Mouse (Mus musculus) myocyte (in vitro differentiated cells): ENCODE results near the gene Ube2o. TPM values are rescaled to one million over a fixed set of nuclear protein-coding genes. Genes with fewer than 3 reads are reported as not detected.
A peak's percentile ranks its signal among the peaks of the same experiment; 100 is the strongest.

Source experiments
- H3K27me3 ChIP-seq: one replicate; pipeline ENCODE4 v1.6.1; 2011; ENCODE audit not compliant: control insufficient read depth, insufficient read depth, insufficient read length
- H3K36me3 ChIP-seq: one replicate; pipeline ENCODE4 v1.6.1; 2011; ENCODE audit not compliant: control insufficient read depth, insufficient read depth
- H3K4me2 ChIP-seq: one replicate; pipeline ENCODE4 v1.6.1; 2011; ENCODE audit warnings: low read depth, control low read depth
- H3K4me3 ChIP-seq: one replicate; pipeline ENCODE4 v1.5.1; 2011; ENCODE audit warnings: mild to moderate bottlenecking, control low read depth, moderate library complexity
- H3K79me2 ChIP-seq: one replicate; pipeline ENCODE4 v1.6.1; 2011; ENCODE audit not compliant: control insufficient read depth, insufficient read depth
- H3ac ChIP-seq: one replicate; pipeline ENCODE4 v1.6.1; 2011; ENCODE audit not compliant: control insufficient read depth, insufficient read length
- CEBPB ChIP-seq: IDR thresholded peaks from 2 replicates; pipeline ENCODE4 v1.6.1; 2011; ENCODE audit warnings: mild to moderate bottlenecking, moderate library complexity; ENCODE audit not compliant: poor library complexity, insufficient read depth, severe bottlenecking
- E2F4 ChIP-seq: IDR thresholded peaks from one replicate; pipeline ENCODE4 v1.6.1; 2011; ENCODE audit warnings: mild to moderate bottlenecking, control low read depth, moderate library complexity; ENCODE audit not compliant: insufficient read depth
- MAX ChIP-seq: IDR thresholded peaks from one replicate; pipeline ENCODE4 v1.6.1; 2011; ENCODE audit warnings: low read depth, mild to moderate bottlenecking, control low read depth
- MYOD1 ChIP-seq, 3 experiments: IDR thresholded peaks; one replicate each; pipeline ENCODE4 v1.6.1; 2011; ENCODE audit warnings: control low read depth in 2 of 3, low read depth in 2 of 3, mild to moderate bottlenecking in 2 of 3, moderate library complexity in 1 of 3; ENCODE audit not compliant: insufficient read length in 2 of 3, control insufficient read depth in 1 of 3
- MYOG ChIP-seq, 3 experiments: IDR thresholded peaks; one replicate each; pipeline ENCODE4 v1.6.1; 2011; ENCODE audit warnings: control low read depth in 2 of 3, low read depth in 2 of 3, mild to moderate bottlenecking in 2 of 3; ENCODE audit not compliant: insufficient read length in 2 of 3, control insufficient read depth in 1 of 3, insufficient read depth in 1 of 3
- POLR2A ChIP-seq: IDR thresholded peaks from one replicate; pipeline ENCODE4 v1.6.1; 2011; ENCODE audit warnings: low read depth, mild to moderate bottlenecking, control low read depth, moderate library complexity; ENCODE audit not compliant: insufficient read length
- POLR2AphosphoS2 ChIP-seq: IDR thresholded peaks from one replicate; pipeline ENCODE4 v1.6.1; 2011; ENCODE audit warnings: low read depth, control low read depth; ENCODE audit not compliant: insufficient read length
- REST ChIP-seq: IDR thresholded peaks from one replicate; pipeline ENCODE4 v1.6.1; 2011; ENCODE audit warnings: mild to moderate bottlenecking, control low read depth, moderate library complexity; ENCODE audit not compliant: insufficient read depth, insufficient read length
- SRF ChIP-seq: IDR thresholded peaks from one replicate; pipeline ENCODE4 v1.6.1; 2011; ENCODE audit warnings: low read depth; ENCODE audit not compliant: control insufficient read depth, insufficient read length
- TCF12 ChIP-seq: IDR thresholded peaks from one replicate; pipeline ENCODE4 v1.6.1; 2011; ENCODE audit warnings: mild to moderate bottlenecking, control low read depth; ENCODE audit not compliant: poor library complexity, insufficient read depth, severe bottlenecking
- TCF3 ChIP-seq: IDR thresholded peaks from one replicate; pipeline ENCODE4 v1.6.1; 2011; ENCODE audit warnings: low read depth, control low read depth; ENCODE audit not compliant: insufficient read length
- USF1 ChIP-seq: IDR thresholded peaks from one replicate; pipeline ENCODE4 v1.6.1; 2011; ENCODE audit warnings: low read depth, mild to moderate bottlenecking, control low read depth, moderate library complexity
- polyA plus RNA-seq: library from polyadenylated mRNA; unstranded; fragments of >200 nt; fragmentation: generic; extraction: Trizol; gene quantifications from one replicate; pipeline ENCODE4 v1.2.1, GENCODE M21; 2012; ENCODE audit warnings: missing spikeins

Ube2o gene
- polyA plus RNA-seq, 1 experiment: 27.1 TPM

DNA sequence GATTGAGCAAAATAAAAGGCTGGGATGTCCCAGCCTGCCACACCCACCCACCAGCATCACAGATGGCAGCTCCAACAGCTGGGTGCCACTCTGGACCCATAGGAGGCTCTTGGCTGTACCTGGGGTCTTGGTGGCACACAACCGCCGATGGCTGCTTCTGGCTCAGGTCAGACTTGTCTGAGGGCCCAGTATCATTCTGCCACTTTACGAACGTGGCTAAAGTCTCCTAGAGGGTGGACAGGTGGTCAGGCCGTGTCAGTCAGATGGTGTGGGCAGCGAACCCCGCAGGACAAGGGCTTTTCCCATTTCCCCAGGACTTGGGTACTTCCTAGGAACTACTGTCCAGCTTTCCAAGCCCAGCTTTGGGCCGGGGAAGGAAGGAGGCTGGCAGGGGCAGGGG is 19.9 kb upstream of the Ube2o start:
- Histone ChIP-seq H3K36me3 (peaks cover 7% of the 10 kb centered on the region), H3K27me3 (no peaks in the 10 kb centered on the region), H3K79me2 (no peaks in the 10 kb centered on the region), H3K4me2 (no peak overlapping the region), H3K4me3 (no peak overlapping the region), H3ac (no peak overlapping the region)
- TF ChIP-seq REST: no peak
- no peak for TF ChIP-seq USF1
- no peak for TF ChIP-seq TCF12
- TF ChIP-seq POLR2AphosphoS2: no peak
- no peak for TF ChIP-seq TCF3
- no peak for TF ChIP-seq CEBPB
- no peak for TF ChIP-seq MYOD1 (IDR thresholded peaks at IDR 0.05; ENCODE audit: control insufficient read depth in 1 of 3, insufficient read length in 2 of 3, low read depth in 2 of 3)
- no peak for TF ChIP-seq SRF
- no peak for TF ChIP-seq POLR2A
- no peak for TF ChIP-seq E2F4
- TF ChIP-seq MAX: no peak
- TF ChIP-seq MYOG (IDR thresholded peaks at IDR 0.05; ENCODE audit: control insufficient read depth in 1 of 3, insufficient read depth in 1 of 3, insufficient read length in 2 of 3, low read depth in 2 of 3): no peak

DNA sequence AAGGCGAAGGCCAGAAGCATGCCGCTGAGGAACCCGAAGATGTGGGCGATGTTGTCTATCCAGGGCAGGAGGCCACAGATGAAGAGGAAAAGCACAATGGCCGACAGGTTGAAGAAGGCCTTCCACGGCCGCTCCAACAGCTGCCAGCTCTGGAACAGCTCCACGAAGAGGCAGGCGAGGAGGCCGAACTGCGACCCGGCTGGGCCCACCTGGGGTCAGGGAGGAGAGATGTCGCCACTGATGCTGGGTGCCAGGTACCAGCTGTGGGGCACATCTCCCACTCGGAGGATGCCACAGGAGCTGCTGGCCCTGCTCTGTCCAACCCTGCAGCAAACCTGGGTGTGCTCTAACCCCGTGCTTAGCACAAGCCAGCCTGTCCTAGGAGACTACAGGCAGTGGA is 18.0 kb upstream of the Ube2o start:
- H3K79me2 ChIP-seq: no peaks in the 10 kb centered on the region
- no peak overlapping the region for H3ac ChIP-seq
- H3K4me2 ChIP-seq: no peak overlapping the region
- H3K4me3 ChIP-seq: no peak overlapping the region
- TF ChIP-seq MYOG (IDR thresholded peaks at IDR 0.05; ENCODE audit: control insufficient read depth in 1 of 3, insufficient read depth in 1 of 3, insufficient read length in 2 of 3, low read depth in 2 of 3) (no peak), MAX (no peak)
- H3K36me3 ChIP-seq: peaks cover 5% of the 10 kb centered on the region
- H3K27me3 ChIP-seq: no peaks in the 10 kb centered on the region

DNA sequence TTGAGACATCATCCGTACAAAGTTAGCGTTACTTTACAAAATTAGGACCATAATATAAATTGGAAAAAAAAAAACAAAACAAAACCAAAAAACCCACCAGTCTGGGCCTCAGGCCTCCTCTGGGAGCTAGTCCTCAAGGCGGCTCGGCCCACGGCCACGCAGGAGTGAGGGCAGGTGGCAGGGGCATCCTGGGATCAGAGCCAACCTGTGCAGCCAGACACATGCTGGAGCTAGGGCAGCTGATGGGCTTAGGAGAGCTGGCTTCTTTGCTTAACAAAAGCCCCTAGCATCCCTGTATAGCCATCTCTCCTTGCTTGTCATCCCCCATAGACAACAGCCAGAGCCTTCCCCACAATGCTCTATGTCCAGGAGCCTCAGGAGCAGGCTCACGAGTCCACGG is 16.9 kb upstream of the Ube2o start:
- no peak overlapping the region for H3K4me3 ChIP-seq
- TF ChIP-seq POLR2A (no peak), SRF (no peak), USF1 (no peak), TCF12 (no peak), MYOG (IDR thresholded peaks at IDR 0.05; ENCODE audit: control insufficient read depth in 1 of 3, insufficient read depth in 1 of 3, insufficient read length in 2 of 3, low read depth in 2 of 3) (no peak), POLR2AphosphoS2 (no peak), E2F4 (no peak), MYOD1 (IDR thresholded peaks at IDR 0.05; ENCODE audit: control insufficient read depth in 1 of 3, insufficient read length in 2 of 3, low read depth in 2 of 3) (no peak), REST (no peak), TCF3 (no peak), MAX (no peak), CEBPB (no peak)
- H3ac ChIP-seq: no peak overlapping the region
- H3K36me3 ChIP-seq: peaks cover 1% of the 10 kb centered on the region
- no peaks in the 10 kb centered on the region for H3K79me2 ChIP-seq
- no peaks in the 10 kb centered on the region for H3K27me3 ChIP-seq
- no peak overlapping the region for H3K4me2 ChIP-seq

DNA sequence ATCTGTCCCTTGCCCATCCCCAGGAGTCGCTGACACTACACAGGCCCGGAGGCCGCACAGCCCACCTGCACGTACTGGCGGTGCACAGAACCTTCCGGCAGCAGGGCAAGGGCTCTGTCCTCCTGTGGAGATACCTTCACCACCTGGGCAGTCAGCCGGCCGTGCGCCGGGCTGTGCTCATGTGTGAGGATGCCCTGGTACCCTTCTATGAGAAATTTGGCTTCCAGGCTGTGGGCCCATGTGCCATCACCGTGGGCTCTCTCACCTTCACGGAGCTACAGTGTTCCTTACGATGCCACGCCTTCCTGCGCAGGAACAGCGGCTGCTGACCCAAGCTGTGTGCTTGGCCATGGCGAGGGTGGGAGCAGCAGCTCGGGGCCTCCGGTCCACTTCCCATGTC is 15.5 kb upstream of the Ube2o start:
- Histone ChIP-seq H3K36me3 (no peaks in the 10 kb centered on the region), H3K27me3 (no peaks in the 10 kb centered on the region), H3ac (no peak overlapping the region), H3K4me3 (no peak overlapping the region), H3K79me2 (no peaks in the 10 kb centered on the region), H3K4me2 (no peak overlapping the region)
- TF ChIP-seq E2F4 (no peak), POLR2AphosphoS2 (no peak), REST (no peak), TCF3 (no peak), MAX (no peak)

DNA sequence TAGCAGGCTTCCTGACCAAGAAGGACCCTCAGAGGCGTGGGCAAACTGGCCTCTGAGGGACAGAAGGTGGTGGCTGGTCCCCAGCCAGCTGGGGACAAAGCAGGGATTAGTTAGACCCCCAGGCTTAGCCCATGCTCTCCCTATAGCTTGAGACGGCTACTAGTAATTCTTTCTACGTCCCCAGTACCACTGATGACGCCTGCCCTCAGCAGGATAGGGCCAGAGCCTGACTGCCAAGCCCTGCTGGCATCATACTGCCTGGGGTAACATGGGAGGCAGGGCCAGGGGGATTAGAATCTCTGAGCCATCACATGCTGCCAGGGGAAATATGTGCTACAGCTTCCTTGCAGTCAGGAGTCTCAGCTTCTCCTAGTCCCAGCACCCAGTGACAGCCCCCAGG is 12.1 kb upstream of the Ube2o start:
- Histone ChIP-seq H3ac (no peak overlapping the region), H3K4me2 (no peak overlapping the region), H3K4me3 (no peak overlapping the region), H3K27me3 (no peaks in the 10 kb centered on the region), H3K79me2 (no peaks in the 10 kb centered on the region), H3K36me3 (no peaks in the 10 kb centered on the region)
- TF ChIP-seq TCF3 (no peak), REST (no peak), USF1 (no peak), SRF (no peak), MAX (no peak)

DNA sequence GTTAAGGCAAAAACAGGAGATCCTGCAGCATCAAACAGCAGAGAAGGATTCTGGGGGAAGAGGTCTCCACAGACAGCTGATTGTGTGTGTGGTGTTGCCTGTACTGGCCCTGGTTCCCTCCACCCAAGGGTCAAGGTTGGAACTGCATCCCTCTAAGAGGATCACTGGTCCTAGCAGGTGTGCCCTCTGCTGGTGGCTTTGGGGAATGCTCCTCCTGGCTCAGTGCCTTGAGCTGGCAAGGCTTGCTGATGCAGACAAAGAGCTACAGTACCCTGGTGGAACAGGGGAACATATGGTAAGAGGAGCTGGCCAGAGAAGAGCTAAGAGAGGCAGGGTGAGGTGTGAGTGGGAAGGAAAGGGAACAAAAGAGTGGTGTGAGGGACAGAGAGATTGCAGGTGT is 11.2 kb upstream of the Ube2o start:
- H3K4me3 ChIP-seq: no peak overlapping the region
- no peak overlapping the region for H3K4me2 ChIP-seq
- no peak overlapping the region for H3ac ChIP-seq
- H3K79me2 ChIP-seq: no peaks in the 10 kb centered on the region
- H3K27me3 ChIP-seq: no peaks in the 10 kb centered on the region
- no peak for TF ChIP-seq TCF12
- no peak for TF ChIP-seq REST
- TF ChIP-seq MYOD1 (IDR thresholded peaks at IDR 0.05; ENCODE audit: control insufficient read depth in 1 of 3, insufficient read length in 2 of 3, low read depth in 2 of 3): peak in 1 of 3 experiments; percentile 31
- no peak for TF ChIP-seq E2F4
- H3K36me3 ChIP-seq: no peaks in the 10 kb centered on the region
